Mouse (Mus musculus): ENCODE measurements around the gene H2-K1. TPM values are rescaled to one million over a fixed set of nuclear protein-coding genes. Genes with fewer than 3 reads are reported as not detected.
A peak's percentile ranks its signal among the peaks of the same experiment; 100 is the strongest.
"Not testable (repeated sequence)": the region's sequence is repeated elsewhere in the genome, so short reads cannot be mapped to it uniquely, and the experiment has no call there.

The H2-K1 gene
- polyA plus RNA-seq, 1 experiment = 298 TPM

GRCm38 (mm10) chr17:33999341-34000149, 602 bp downstream of the H2-K1 start:
- Histone ChIP-seq H3K27me3 (ENCODE audit: control insufficient read depth, insufficient read depth, low read length) (no peaks in the 10 kb centered on the region), H3K4me1 (ENCODE audit: control insufficient read depth, insufficient read depth, low read length) (peaks cover 9% of the 10 kb centered on the region), H3K4me3 (ENCODE audit: control insufficient read depth, low read depth, low read length) (peak overlapping the region; percentile 85), H3K27ac (ENCODE audit: control insufficient read depth, insufficient read depth, low read depth, low read length) (0 out of 2 replicates have a peak overlapping the region, but pooled peaks have one; percentile 25), H3K36me3 (ENCODE audit: control insufficient read depth, insufficient read depth, low read length) (no peaks in the 10 kb centered on the region)
- TF ChIP-seq POLR2A (IDR thresholded peaks at IDR 0.05; ENCODE audit: control insufficient read depth, low read depth, low read length) (no peak), CTCF (IDR thresholded peaks at IDR 0.05; ENCODE audit: control insufficient read depth, insufficient read depth, insufficient replicate concordance, low read depth, low read length) (no peak)

GRCm38 (mm10) chr17:33998697-33999096, 1.4 kb downstream of the H2-K1 start:
- H3K4me3 ChIP-seq (ENCODE audit: control insufficient read depth, low read depth, low read length); H3K4me1 ChIP-seq (ENCODE audit: control insufficient read depth, insufficient read depth, low read length); H3K36me3 ChIP-seq (ENCODE audit: control insufficient read depth, insufficient read depth, low read length); H3K27me3 ChIP-seq (ENCODE audit: control insufficient read depth, insufficient read depth, low read length); H3K27ac ChIP-seq (ENCODE audit: control insufficient read depth, insufficient read depth, low read depth, low read length): not testable (repeated sequence)

- not testable (repeated sequence) for H3K36me3 ChIP-seq (ENCODE audit: control insufficient read depth, insufficient read depth, low read length); H3K4me1 ChIP-seq (ENCODE audit: control insufficient read depth, insufficient read depth, low read length); H3K27ac ChIP-seq (ENCODE audit: control insufficient read depth, insufficient read depth, low read depth, low read length); H3K27me3 ChIP-seq (ENCODE audit: control insufficient read depth, insufficient read depth, low read length); H3K4me3 ChIP-seq (ENCODE audit: control insufficient read depth, low read depth, low read length)
Measured at GRCm38 (mm10) chr17:33997025-33997424, 3.1 kb downstream of the H2-K1 start.

GRCm38 (mm10) chr17:33995651-33996050, 4.5 kb downstream of the H2-K1 start:
- no peaks in the 10 kb centered on the region for H3K36me3 ChIP-seq (ENCODE audit: control insufficient read depth, insufficient read depth, low read length)
- no peak overlapping the region for H3K4me3 ChIP-seq (ENCODE audit: control insufficient read depth, low read depth, low read length)
- H3K4me1 ChIP-seq (ENCODE audit: control insufficient read depth, insufficient read depth, low read length) = peaks cover 9% of the 10 kb centered on the region
- TF ChIP-seq POLR2A (IDR thresholded peaks at IDR 0.05; ENCODE audit: control insufficient read depth, low read depth, low read length) = no peak
- no peak for TF ChIP-seq CTCF (IDR thresholded peaks at IDR 0.05; ENCODE audit: control insufficient read depth, insufficient read depth, insufficient replicate concordance, low read depth, low read length)
- no peak overlapping the region for H3K27ac ChIP-seq (ENCODE audit: control insufficient read depth, insufficient read depth, low read depth, low read length)
- no peaks in the 10 kb centered on the region for H3K27me3 ChIP-seq (ENCODE audit: control insufficient read depth, insufficient read depth, low read length)

GRCm38 (mm10) chr17:33994959-33995358, 5.2 kb downstream of the H2-K1 start:
- Histone ChIP-seq H3K4me1 (ENCODE audit: control insufficient read depth, insufficient read depth, low read length) (peaks cover 5% of the 10 kb centered on the region), H3K27me3 (ENCODE audit: control insufficient read depth, insufficient read depth, low read length) (no peaks in the 10 kb centered on the region), H3K36me3 (ENCODE audit: control insufficient read depth, insufficient read depth, low read length) (no peaks in the 10 kb centered on the region), H3K4me3 (ENCODE audit: control insufficient read depth, low read depth, low read length) (no peak overlapping the region), H3K27ac (ENCODE audit: control insufficient read depth, insufficient read depth, low read depth, low read length) (no peak overlapping the region)
- TF ChIP-seq CTCF (IDR thresholded peaks at IDR 0.05; ENCODE audit: control insufficient read depth, insufficient read depth, insufficient replicate concordance, low read depth, low read length) (no peak), POLR2A (IDR thresholded peaks at IDR 0.05; ENCODE audit: control insufficient read depth, low read depth, low read length) (no peak)

- Histone ChIP-seq H3K36me3 (ENCODE audit: control insufficient read depth, insufficient read depth, low read length) (no peaks in the 10 kb centered on the region), H3K27ac (ENCODE audit: control insufficient read depth, insufficient read depth, low read depth, low read length) (no peak overlapping the region), H3K4me1 (ENCODE audit: control insufficient read depth, insufficient read depth, low read length) (no peaks in the 10 kb centered on the region), H3K4me3 (ENCODE audit: control insufficient read depth, low read depth, low read length) (no peak overlapping the region), H3K27me3 (ENCODE audit: control insufficient read depth, insufficient read depth, low read length) (no peaks in the 10 kb centered on the region)
- TF ChIP-seq POLR2A (IDR thresholded peaks at IDR 0.05; ENCODE audit: control insufficient read depth, low read depth, low read length) = no peak
- peak; percentile 51; the same call in 1 of the 2 replicates for TF ChIP-seq CTCF (IDR thresholded peaks at IDR 0.05; ENCODE audit: control insufficient read depth, insufficient read depth, insufficient replicate concordance, low read depth, low read length)
Measured at GRCm38 (mm10) chr17:33991788-33992664, 8.1 kb downstream of the H2-K1 start.

- not testable (repeated sequence) for H3K4me3 ChIP-seq (ENCODE audit: control insufficient read depth, low read depth, low read length); H3K36me3 ChIP-seq (ENCODE audit: control insufficient read depth, insufficient read depth, low read length); H3K4me1 ChIP-seq (ENCODE audit: control insufficient read depth, insufficient read depth, low read length); H3K27me3 ChIP-seq (ENCODE audit: control insufficient read depth, insufficient read depth, low read length); H3K27ac ChIP-seq (ENCODE audit: control insufficient read depth, insufficient read depth, low read depth, low read length)
- peak; percentile 68; the same call in 1 of the 2 replicates for TF ChIP-seq CTCF (IDR thresholded peaks at IDR 0.05; ENCODE audit: control insufficient read depth, insufficient read depth, insufficient replicate concordance, low read depth, low read length)
Measured at GRCm38 (mm10) chr17:33982136-33982535, 18.0 kb downstream of the H2-K1 start.
